Mouse (Mus musculus) common myeloid progenitor, adult 5-6 weeks (primary cell): ENCODE measurements around the gene Tsr1. TPM values are rescaled to one million over a fixed set of nuclear protein-coding genes. Genes with fewer than 3 reads are reported as not detected.
A peak's percentile ranks its signal among the peaks of the same experiment; 100 is the strongest.

Source experiments
- ATAC-seq: replicated peaks from 2 replicates; pipeline ENCODE4 v1.8.0; 2016; ENCODE audit warnings: low read depth, mild to moderate bottlenecking, moderate TSS enrichment, inconsistent platforms; ENCODE audit not compliant: poor library complexity, severe bottlenecking
- total RNA-seq: library from RNA; stranded (forward); fragments of 200-1000, 187-1606 nt; gene quantifications from 2 replicates; pipeline ENCODE4 v1.2.3, GENCODE M21; 2017

Gene Tsr1
- 92.1 and 102 TPM in 2 replicates for total RNA-seq

DNA sequence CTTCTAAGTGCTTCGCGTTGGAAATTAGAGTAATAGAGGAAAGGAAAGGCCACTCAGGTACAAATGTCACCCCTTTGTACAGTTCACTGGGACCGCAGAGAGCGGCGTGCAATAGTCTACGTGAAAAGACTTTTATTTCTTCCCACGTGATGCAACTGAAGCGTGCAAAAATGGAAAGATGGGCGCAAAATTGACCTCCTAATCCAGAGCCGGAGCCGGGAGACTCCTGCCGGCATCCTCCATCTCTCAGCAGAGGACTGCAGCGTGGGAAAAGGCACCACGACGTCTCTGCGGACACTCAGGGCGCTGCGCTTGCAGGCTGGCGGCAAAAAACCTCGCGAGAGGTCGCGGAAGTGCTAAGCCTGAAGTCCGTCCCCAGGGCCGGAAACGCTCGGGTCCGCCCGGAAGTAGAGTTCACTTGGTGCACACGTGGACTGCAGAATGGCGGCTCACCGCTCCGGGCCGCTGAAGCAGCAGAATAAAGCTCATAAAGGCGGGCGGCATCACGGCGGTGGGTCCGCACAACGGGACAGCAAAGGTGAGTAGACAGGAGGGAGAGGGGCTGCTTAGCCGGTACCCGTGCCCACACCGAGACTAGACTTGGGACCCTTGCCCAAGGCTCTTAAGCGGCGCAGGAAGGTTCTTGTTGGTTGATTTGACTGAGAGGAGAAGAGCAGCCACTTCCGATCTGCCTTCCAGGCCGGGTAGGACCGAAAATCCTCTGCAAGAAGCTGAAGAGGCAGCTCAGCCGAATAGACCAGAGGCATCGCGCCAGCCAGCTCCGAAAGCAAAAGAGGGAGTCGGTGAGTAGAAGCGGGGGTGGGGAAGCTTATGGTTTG lies at the start of gene Tsr1:
Gene Tsr1 (plus strand): TSS at position 394 of the 839 bp plus-strand sequence.
- ATAC-seq, result peak; percentile 87

DNA sequence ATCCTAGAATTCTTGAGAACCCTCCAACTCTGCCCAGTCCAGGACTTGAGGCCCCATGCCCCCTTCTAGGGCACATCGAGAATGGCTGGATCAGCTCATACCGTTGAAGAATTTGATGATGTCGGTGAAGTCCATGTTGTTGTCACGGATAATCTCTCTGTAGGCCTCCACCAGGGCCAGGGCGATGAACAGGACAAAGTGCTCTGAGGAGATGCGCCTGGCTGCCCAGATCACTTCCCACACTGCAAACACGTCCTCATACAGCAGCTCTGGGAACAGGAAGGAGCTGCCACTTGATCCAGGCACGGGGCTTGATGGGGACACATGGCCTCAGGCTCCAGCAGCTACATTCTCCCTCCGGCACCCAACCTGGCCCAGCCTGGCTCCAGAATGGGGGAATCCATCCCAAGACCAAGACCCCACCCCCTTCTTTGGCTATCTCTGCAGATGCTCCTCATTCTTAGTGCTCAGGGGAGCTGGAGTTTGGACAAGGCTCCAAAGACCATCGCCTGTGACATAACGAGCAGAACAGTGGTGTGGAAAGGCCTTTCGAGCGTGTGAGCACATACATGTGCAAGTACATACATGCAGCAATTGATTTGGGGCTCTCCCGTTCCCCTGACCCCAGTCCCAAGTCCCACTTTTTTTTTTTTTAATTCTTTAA lies 46.7 kb upstream of the Tsr1 start:
- no peak for ATAC-seq

DNA sequence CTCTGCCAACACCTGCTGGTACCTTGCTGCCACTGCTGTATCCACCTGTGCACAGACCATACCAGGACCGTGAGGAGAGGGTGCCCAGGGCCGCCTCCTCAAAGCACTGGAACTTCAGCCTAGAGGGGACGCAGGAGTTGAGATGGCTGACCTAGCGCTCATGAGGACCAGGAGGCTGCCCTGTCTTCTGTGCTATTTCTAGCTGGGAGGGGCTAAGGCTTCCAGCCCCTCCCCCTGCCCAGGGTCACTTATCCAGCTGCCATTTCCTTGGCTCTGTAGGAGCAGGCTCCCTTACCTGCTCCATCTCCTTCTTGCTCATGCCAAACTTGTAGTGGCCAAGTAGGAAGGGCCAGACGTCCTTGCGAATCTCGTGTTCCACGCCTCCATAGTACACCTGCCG lies 40.1 kb upstream of the Tsr1 start:
- no peak for ATAC-seq

DNA sequence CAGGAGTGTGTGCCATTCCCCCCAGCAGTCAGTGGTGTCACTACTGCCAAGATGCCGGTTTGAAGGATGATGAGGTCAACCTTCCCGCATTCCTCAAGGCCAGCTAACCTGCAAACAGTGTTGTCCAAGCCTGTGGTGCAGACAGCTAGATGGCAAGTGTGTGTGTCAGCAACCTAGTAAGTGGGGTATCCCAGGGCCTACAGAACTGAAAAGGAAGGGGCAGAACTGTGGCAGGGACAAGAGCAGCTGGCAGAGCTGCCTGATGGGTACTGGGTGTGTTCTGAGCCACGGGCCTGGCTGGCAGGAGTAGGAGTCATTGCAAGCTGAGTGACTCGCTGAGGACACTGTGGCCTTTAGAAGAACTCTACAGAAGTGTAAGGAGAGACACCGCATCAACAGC lies 35.7 kb upstream of the Tsr1 start:
- ATAC-seq, result no peak

DNA sequence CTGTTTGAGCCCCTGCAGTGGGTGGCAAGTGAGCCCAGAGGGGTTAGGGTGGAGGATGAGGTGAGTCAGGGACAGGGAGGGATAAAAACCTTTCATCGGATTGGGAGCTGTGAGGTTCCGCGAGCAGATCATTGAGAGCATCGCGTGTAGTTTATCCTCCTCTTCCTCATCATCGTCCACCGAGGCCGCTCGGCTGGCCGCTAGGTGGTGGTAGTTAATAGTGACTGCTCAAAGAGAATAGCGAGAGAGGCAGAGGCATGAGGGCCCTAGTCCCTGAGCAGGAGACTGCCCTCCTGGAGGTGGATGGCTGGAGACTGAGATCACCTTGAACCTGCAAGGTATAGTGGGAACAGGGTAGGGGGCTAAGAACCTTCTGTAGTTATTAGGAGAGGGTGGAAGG lies 34.4 kb upstream of the Tsr1 start:
- no peak for ATAC-seq

DNA sequence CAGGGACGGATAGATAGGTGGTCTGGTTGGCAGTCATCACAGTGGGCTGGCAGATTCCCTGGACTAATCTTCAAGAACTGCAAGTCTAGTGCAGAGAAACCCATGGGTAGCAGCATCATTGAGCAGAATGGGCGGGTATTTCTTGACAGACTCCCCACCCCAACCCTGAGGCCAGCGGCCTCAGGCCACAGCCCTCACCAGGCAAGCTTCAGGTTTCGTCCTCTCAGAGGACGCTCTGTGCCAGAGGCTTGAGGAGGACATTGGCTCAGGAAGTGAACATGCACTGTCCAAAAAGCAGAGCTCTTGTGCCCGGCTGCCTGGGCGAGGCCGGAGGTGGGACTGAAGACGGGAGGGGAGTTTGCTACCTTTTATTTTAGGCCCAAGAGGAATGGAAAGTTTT lies 33.5 kb upstream of the Tsr1 start:
- no peak for ATAC-seq

DNA sequence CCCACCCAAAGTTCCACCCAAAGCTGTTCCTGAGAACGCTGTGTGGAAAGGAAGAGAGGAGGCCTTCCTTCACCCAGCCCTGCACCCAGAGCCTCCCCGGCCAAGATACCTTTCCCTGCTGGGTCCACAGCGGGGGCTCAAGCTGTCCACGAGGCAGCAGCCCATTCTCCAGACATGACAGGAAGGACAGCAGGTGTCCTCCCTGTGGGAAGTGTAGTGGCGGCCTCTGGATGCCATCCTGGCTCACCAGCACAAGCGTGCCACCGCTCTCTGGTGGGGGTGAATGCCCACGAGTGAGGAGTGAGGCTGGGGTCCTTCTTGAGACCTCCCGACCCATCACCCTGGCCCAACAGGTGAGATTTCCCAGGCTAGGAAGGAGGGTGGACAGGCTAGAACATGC lies 32.6 kb upstream of the Tsr1 start:
- ATAC-seq, result no peak

DNA sequence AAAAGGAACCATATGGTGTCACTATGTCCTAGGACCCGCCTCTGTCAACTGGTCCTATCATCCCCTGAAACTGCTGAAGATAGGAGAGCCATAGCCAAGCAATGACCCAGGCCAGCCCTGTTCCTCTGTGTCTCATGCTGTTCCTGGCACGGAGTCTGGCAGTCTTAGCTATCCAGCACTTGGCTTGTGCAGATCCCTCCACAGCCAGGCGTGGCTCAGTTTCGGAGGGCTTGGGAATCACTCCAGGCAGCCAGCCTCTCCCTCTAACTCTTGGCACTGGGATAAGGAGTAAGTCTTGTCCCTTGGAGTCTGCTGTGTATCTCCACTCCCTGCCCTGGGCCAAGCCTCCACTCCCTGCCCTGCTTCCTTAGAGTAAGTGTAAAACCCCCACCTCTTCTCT lies 31.2 kb upstream of the Tsr1 start:
- no peak for ATAC-seq

DNA sequence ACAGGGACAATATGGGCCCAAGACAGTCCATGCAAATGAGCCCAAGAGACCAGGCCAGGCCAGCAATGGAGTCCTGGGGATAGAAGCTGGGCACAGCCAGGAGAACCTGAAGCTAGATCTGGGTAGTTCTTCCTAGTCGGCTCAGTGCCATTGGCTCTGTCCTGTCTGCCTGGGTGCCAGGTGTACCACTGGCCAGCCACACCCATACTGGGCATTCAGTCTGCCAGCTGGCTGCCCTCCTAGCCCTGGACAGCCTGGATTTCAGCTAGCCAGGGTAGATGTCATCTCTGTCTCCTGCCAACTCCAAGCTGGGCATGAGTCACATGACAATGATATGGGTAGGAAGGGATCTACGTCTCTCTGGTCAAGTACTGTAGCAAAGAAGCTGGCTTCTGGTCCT lies 30.7 kb upstream of the Tsr1 start:
- no peak for ATAC-seq

DNA sequence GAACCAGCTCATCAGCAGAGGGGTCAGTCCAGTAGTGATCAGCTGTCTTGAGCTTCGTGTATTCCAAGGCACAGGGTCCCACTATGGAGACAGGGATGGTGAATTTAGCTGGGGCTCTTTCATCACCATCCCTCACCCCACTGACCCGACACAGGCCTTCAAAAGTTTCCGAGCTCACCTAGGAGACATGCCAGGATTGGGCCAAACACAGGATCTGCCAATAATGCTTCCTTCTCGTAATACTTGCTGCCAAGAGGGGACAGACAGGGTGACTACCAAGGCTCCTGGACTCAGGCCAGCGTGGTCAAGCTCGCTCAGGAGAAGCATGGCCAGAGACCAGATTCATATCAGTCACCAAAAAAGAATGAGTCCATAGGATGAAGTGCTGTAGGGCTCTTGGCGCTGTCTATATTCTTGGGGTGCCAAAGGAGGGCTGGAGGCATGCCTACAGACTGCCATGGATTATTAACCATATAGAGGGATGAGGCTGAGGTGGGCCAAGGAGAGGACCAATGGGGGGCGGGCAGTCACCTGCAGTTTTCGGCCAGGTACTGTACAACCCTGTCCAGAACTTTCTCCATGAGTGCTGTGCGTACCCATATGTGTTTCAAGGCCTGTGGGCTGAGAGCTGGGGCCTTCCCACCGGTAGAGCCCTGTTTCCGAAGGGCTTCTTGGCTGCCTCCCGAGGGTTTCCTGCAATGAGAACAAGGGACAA lies 29.7 kb upstream of the Tsr1 start:
- no peak for ATAC-seq

DNA sequence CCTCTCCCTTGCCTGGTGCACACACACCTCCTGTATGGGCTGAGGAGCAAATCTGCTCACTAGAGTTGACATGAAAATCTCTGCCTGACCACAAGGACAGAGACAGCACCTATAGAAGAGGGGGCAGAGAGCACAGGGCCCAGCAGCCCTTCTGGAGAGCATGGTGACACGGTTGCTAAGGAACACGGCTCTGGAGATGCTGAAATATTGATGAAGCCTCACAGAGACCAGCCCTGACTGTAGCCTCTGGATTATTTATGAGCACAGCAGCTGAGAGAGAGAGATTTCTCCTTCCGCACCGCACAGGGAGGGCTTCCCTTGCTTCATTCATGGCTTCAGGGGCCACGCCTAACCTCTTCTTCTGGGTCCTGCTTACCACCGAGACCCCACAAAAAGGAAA lies 28.3 kb upstream of the Tsr1 start:
- ATAC-seq, result no peak

DNA sequence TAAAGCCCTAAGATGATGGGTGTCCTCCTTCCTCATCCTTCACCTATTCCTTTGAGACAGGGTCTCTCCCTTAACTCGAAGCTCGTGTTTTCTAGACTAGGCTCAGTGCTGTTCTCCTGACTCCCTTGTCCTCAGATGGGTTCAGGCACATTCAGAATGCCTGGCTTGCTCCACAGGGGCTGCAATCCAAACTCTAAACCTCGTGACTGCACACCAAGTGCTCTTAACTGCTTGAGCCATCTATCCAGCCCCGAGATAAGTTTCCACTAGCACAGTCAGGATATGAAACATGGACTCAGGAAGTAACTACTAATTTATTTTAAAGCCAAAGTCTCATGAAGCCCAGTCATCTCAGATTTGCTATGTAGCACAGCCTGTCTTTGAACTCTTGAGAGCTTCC lies 27.3 kb upstream of the Tsr1 start:
- ATAC-seq, result no peak

DNA sequence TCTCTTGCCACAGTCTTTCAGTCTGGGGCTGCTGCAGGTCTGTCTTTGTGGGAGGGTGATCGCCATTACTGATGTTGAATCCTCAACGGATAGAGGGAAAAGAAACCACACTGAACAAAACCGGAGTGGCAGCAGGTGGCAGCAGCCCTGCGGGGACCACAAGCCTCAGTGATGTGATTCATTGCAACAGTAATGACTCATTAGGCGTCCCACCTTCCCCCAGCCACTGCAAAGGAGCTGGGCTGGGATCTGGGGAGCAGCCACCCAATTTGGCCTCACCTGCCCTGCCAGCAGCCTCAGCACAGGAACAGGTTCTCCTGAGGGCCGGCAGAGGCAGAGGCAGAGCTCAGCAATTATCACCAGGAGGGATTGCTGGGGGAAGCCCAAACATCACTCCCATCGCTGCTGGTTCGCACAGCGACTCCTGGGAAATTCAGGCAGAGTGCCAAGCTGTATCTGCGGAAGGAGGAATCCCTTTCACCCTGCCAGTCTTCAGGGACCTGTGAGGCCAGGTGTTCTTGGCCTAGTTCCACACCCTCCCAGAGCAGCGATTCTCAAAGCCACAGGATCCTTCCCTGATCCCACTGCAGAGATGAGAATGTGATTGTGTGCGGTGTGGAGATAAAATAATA lies 26.8 kb upstream of the Tsr1 start:
- ATAC-seq, result no peak

DNA sequence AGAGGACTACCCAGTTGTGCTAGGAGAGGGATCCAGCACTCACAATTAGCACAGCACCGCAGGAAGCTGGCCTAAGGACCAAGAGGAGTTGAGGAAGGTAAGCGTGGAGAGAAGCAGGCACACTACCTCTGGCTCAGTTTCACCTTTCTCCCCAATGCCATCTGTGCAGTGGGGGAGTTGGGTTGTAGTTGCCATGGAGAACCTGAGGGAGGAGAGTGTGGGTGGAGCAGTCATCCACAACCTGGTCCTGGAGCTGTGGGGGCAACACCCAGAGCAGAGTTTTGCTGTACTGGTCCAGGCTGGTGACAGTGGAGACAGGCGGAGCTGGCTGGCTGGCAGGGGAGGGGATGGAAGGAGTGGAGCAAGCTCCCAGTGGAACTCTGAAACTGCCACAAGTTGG lies 23.2 kb upstream of the Tsr1 start:
- no peak for ATAC-seq

DNA sequence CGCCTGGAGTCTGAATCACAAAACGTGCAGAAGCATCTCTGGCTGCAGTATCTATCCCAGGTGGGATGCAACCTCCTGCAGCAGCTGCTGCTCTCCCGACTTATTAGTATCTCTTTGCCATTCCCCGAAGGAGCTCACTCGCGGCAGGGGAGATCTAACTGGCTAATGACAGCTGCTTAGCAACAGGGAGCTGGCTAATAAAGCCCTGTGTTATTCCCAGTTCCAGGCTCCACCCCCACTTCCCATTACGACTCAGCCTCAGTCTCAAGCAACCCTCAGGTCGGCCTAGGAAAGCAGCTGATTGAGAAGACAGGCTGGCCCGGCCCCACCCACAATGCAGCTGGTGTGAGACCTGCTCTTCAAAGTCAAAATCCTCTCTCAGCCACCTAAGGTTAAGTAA lies 21.1 kb upstream of the Tsr1 start:
- no peak for ATAC-seq

DNA sequence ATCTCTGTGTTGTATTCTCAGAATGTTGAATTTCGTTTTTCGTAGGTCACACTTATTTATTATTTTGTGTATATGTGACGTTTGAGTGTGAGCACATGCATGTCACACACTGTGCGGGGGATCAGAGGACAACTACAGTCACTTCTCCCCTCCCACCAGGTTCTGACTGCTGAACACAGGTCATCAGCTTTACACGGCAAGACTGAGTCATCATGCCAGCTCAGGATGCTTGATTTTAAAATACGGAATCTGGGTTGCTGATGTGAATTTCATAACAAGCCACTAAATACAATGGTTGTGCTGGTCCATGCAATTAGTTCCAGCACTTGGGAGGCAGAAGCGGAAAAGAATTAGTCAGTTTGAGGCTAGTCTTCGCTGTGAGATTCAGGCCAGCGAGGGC lies 16.9 kb upstream of the Tsr1 start:
- no peak for ATAC-seq

DNA sequence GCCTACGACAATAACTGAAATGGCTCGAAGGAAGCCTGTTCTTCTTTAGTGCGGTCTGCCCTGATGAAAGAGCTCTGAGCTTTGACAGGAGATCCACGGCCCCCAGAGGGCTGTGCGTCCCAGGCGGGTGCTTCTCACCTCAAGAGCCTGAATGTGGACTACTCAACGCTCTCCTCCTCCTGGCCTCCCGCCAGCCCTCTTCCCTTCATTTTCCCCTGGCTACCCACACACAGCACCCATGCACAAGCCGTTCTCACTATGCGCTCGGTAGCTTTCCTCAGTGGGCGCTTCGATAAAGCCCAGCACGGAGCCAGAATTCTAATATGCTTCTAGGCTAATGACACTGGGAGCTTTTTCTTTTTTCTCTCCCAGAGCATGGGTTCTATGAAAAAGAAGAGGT lies 15.9 kb upstream of the Tsr1 start:
- no peak for ATAC-seq

DNA sequence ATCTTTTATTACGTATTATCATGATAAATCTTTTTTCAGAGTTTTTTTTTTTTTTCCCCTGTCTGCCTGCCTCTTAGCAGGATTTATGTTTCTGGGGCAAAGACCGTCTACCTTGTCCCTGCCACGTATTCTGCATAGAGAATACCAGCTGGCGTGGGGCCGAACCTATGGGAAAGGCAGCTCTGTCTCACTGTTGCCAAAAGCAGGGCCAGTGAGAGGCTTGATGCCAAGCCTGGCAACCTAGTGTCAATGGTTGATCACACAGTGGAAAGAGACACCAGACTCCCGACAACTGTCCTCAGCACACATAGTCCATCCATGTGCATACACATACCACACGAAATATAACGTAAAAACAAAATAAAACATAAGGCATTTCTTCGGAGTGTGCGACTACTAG lies 14.8 kb upstream of the Tsr1 start:
- no peak for ATAC-seq

DNA sequence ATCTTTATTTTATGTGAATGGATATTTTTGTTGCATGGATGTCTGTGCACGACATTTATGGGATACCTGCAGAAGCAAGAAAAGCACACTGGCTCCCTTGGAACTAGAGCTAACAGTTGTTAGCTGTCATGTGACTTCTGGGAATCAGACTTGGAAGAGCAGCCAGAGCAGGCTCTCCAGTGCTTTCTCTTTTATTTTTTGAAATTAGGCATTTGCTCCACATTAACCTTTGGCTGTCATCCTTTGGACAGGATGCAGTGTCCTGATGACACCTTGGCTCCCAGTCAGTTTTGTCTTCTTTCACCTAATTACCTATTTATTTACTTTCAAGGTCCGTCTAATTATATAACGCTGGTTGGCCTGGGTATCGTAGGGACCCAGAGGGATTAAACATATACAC lies 3.3 kb upstream of the Tsr1 start:
- no peak for ATAC-seq

DNA sequence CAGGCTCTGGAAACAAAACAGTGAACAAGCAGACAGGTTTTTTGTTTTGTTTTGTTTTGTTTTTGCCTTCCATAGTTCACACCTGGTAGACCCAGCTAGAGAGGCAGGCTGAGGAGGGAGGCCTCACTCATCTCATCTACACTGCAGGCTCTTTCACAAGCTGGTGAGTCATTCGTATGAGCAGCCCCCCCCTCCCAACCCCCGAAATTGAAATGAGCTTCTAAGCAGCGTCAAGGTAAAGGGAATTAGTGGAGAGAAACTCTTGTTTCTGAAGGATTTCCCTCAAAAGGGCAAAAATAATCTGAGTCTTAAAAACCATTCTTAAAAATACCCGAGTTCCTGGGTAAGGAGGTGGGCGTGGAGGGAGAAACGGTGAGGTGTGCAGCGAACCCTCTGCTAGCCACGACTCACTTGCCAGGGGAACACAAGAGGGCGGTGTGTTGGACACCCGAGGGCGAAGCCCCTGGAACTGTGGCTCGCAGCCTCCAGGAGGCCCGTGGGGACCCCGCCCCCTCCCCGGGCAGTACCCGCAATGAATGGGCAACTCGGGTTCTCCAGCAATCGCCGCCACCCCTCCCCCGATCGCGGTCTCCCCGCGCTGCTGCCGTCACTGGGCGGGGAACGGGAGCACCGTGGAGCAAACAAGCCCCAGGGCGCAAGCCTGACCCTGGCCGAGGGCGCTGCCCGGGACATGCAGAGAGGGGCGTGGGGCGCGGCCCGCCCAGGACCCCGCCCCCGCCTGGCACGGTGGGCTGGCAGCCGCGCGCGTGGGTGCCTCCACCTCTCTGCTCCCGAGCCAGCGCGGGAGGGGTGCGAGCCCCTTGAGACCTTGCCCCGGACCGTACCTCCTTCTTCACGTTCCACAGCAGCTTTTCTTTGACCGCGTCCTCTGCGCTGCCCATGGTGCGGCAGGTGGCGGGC lies 1.6 kb upstream of the Tsr1 start:
- peak; percentile 60 for ATAC-seq
